Mouse (Mus musculus) thymus, adult 2 months (tissue): Measurements from ENCODE around the gene Ephx4. TPM values are rescaled to one million over a fixed set of nuclear protein-coding genes. Genes with fewer than 3 reads are reported as not detected.

Experiments
- DNase-seq: peaks from one replicate; pipeline ENCODE4 v3.0.0; 2021
- H3K27ac ChIP-seq: fragments of 200-500 bp; 2 replicates; pipeline ENCODE4 v1.5.1; 2012; ENCODE audit warnings: low read length, control low read depth; ENCODE audit not compliant: control insufficient read depth, insufficient read depth
- H3K27me3 ChIP-seq: fragments of 200-500 bp; 2 replicates; pipeline ENCODE4 v1.6.1; 2012; ENCODE audit warnings: mild to moderate bottlenecking, low read length, moderate library complexity, mixed read lengths; ENCODE audit not compliant: control insufficient read depth, insufficient read depth
- H3K36me3 ChIP-seq: fragments of 200-500 bp; 2 replicates; pipeline ENCODE4 v1.6.1; 2012; ENCODE audit warnings: mild to moderate bottlenecking, low read length, moderate library complexity; ENCODE audit not compliant: control insufficient read depth, insufficient read depth
- H3K4me1 ChIP-seq: fragments of 200-500 bp; replicated peaks from 2 replicates; pipeline ENCODE4 v1.6.1; 2012; ENCODE audit warnings: low read length; ENCODE audit not compliant: control insufficient read depth, insufficient read depth
- H3K4me3 ChIP-seq: fragments of 200-500 bp; 2 replicates; pipeline ENCODE4 v1.5.1; 2012; ENCODE audit warnings: mild to moderate bottlenecking, low read length, control low read depth, moderate library complexity; ENCODE audit not compliant: control insufficient read depth, insufficient read depth
- CTCF ChIP-seq: fragments of 200-500 bp; IDR thresholded peaks from 2 replicates; pipeline ENCODE4 v1.5.1; 2012; ENCODE audit warnings: mild to moderate bottlenecking, control low read depth, low read length, moderate library complexity, borderline replicate concordance; ENCODE audit not compliant: control insufficient read depth, poor library complexity, insufficient read depth; ENCODE audit errors: extremely low read depth
- POLR2A ChIP-seq: fragments of 200-500 bp; IDR thresholded peaks from 2 replicates; pipeline ENCODE4 v1.6.1; 2012; ENCODE audit warnings: mild to moderate bottlenecking, low read length, control low read depth, moderate library complexity; ENCODE audit not compliant: control insufficient read depth, poor library complexity, insufficient read depth; ENCODE audit errors: extremely low read depth
- WGBS: fragments of 180-500 bp; shearing (Covaris S2); methylation state at CpG from one replicate; pipeline ENCODE4 v1.1.7; 2018; 5-methylcytosine and 5-hydroxymethylcytosine counted together
- polyA plus RNA-seq: library from polyadenylated mRNA; depleted of rRNA; stranded (reverse); fragments of >200 nt; gene quantifications from 2 replicates; pipeline ENCODE4 v1.2.3, GENCODE M21; 2012; rRNA removed

Ephx4 gene
- 1.2 and 1.3 TPM in 2 replicates for polyA plus RNA-seq

DNA sequence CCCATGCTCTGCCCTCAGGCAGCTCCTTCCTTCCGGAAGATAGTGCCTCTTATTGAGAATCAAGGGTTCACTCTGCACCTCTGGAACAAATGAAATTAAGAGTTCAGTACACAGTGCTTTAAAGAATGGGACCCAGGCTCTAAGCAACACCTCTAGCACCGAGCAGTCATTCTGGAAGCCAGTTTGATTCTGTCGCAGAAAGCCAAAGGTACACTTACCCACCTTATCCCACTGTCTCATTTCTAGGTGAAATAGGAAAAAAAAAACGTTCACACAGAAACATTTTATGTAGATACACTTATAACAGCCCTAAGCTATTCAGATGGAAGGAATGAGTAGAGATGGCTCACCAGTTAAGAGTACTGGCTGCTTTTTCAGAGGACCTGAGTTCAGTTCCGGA lies at the start of gene Ephx4:
Gene Ephx4, plus strand, starts transcription at position 301 of the 400 bp plus-strand sequence.
- H3K27ac ChIP-seq, result no peak within 1 kb of the TSS
- TF ChIP-seq POLR2A (no peak), CTCF (no peak)
- H3K4me3 ChIP-seq, result peak within 1 kb of the TSS; percentile 76
- no peak for DNase-seq
- H3K27me3 ChIP-seq, result peaks cover 4% of the 10 kb centered on the region; the same call in 1 of the 2 replicates
- no peaks in the 10 kb centered on the region for H3K36me3 ChIP-seq
- 40% methylated on average over 5 of the region's 5 CpGs for WGBS
- H3K4me1 ChIP-seq, result peaks cover 13% of the 10 kb centered on the region; the same call in 1 of the 2 replicates

DNA sequence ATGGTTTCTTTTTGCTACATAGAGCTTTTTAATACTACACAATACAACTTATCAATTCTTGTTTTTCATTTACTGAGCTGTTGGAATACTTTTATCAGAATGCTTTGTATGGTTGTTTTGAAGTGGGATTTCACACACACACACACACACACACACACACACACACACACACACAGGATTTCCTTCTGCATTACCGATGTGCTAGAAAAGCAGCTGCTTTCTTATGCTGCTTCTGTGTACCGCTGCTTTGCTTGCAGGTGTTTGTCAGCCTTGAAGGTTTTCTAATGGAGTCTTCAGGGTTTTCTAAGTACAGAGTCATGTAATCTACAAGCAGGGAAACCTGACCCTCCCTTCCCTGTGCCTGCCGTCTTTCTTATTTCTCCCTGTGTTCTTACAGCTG lies 48.6 kb upstream of the Ephx4 start:
- H3K27me3 ChIP-seq, result no peaks in the 10 kb centered on the region
- no peak for TF ChIP-seq CTCF
- TF ChIP-seq POLR2A, result no peak
- H3K36me3 ChIP-seq, result no peaks in the 10 kb centered on the region
- H3K27ac ChIP-seq, result peak overlapping the region; percentile 86; the same call in 1 of the 2 replicates
- under 1% methylated on average over 3 of the region's 3 CpGs for WGBS
- no peak overlapping the region for H3K4me3 ChIP-seq
- H3K4me1 ChIP-seq, result peaks cover 30% of the 10 kb centered on the region
- DNase-seq, result peak; percentile 60

DNA sequence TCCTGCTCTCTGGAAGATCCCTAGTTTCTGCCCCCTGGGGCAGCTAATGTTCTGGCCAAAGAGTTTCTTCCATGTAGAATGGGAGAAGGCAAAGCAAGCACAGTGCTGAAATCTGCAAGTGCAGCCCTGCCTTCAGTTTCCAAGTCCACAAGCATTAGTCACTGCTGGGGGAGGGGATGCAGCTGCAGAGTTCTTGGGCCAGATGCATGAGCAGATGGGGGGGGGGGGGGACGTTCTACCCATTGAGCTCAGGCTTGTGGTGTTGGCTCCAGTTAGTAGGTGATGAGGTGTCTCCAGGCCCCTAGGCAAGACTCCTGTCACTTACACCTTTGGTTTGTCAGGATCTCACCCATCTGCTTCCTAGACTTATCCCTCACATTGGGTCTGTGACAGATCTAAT lies 46.7 kb upstream of the Ephx4 start:
- DNase-seq, result peak; percentile 66
- H3K36me3 ChIP-seq, result no peaks in the 10 kb centered on the region
- peaks cover 32% of the 10 kb centered on the region for H3K4me1 ChIP-seq
- TF ChIP-seq CTCF, result no peak
- no peak for TF ChIP-seq POLR2A
- no peak overlapping the region for H3K4me3 ChIP-seq
- peak overlapping the region; percentile 95 for H3K27ac ChIP-seq
- no peaks in the 10 kb centered on the region for H3K27me3 ChIP-seq
- WGBS, result 0% methylated on average over 1 of the region's 1 CpGs

DNA sequence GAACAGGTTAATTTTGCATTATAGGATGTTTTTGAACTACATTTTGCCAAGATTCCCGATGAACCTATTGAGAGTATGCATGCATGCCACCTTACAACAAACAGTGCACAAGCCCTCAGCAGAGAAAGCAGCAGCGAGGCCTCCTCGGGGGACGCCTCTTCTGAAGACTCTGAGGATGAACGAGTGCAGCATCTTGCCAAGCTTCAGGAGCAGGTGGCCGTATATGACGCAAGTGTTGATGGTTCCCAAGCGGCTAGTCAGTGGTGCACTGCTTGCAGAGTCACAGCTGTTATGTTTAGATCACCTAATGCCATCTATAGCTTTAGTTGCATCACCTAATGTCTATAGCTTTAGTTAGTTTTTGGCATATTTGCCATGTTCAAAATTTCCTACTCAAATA lies 44.8 kb upstream of the Ephx4 start:
- H3K27me3 ChIP-seq, result no peaks in the 10 kb centered on the region
- TF ChIP-seq CTCF (no peak), POLR2A (no peak)
- DNase-seq, result no peak
- 65% methylated on average over 8 of the region's 8 CpGs for WGBS
- peaks cover 29% of the 10 kb centered on the region for H3K4me1 ChIP-seq
- H3K27ac ChIP-seq, result peak overlapping the region; percentile 20; the same call in 1 of the 2 replicates
- no peak overlapping the region for H3K4me3 ChIP-seq
- H3K36me3 ChIP-seq, result no peaks in the 10 kb centered on the region

DNA sequence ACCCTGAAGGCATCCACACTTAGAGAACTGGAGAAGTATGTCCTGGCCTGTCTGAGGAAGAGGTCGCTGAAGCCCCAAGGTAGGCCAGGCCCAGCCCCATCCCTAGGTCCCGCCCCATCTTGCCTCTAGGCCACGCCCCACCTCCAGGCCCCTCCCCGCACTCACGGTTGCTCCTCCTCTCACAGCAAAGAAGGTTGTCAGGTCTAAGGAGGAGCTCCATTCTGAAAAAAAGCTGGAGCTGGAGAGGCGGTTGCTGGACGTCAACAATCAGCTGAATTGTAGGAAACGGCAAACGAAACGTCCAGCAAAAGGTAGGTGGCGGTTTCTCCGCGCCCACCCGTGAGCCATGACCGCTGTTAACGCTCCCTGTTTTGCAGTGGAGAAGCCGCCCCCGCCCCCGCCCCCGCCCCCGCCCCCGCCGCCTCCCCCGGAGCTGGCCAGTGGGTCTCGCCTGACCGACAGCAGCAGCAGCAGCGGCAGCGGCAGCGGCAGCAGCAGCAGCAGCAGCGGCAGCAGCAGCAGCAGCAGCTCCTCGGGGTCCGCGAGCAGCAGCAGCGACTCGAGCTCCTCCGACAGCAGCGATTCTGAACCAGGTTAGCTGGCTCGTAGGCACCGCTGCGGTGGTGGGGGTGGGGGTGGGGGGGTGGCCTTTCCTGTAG lies 43.0 kb upstream of the Ephx4 start:
- Histone ChIP-seq H3K36me3 (no peaks in the 10 kb centered on the region), H3K27ac (no peak overlapping the region), H3K4me3 (peak overlapping the region; percentile 61), H3K4me1 (peaks cover 26% of the 10 kb centered on the region), H3K27me3 (no peaks in the 10 kb centered on the region)
- TF ChIP-seq POLR2A (peak; percentile 37; the same call in 1 of the 2 replicates), CTCF (no peak)
- peak; percentile 94 for DNase-seq
- under 1% methylated on average over 40 of the region's 40 CpGs for WGBS

DNA sequence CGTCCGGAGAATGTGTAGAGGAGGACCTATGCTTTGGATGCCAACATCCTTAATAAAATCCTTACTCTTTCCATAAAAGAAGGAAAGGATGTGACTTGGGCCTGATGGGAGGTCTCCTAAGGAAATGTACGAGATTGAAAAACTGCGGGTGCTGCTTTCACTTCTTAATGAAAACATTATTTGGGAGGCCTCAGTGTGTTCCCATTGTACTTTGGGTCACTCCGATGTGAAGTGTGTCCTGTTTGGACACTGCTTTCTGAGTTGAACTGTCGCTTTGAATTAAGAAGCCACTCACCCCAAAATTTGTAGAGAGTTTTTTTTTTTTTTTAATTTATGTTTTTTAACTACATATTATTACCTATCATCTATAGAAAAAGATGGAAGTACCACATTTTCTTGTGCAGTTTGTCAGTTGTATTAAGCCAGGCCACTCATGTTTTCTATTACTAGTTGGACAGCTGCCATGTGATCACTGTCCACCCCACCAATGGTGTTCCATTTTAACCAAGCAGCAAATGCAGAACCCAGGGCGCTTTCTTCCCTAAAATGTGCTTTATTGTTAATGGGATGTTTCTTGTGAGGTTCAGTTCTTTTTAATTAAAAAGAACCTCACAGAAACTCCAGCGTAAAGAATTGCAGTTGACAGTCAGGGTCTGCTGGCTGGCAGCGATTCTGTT lies 42.3 kb upstream of the Ephx4 start:
- no peaks in the 10 kb centered on the region for H3K27me3 ChIP-seq
- H3K4me1 ChIP-seq, result peaks cover 25% of the 10 kb centered on the region
- no peak overlapping the region for H3K4me3 ChIP-seq
- no peak for TF ChIP-seq POLR2A
- TF ChIP-seq CTCF, result no peak
- no peaks in the 10 kb centered on the region for H3K36me3 ChIP-seq
- 38% methylated on average over 9 of the region's 9 CpGs for WGBS
- H3K27ac ChIP-seq, result no peak overlapping the region
- no peak for DNase-seq

DNA sequence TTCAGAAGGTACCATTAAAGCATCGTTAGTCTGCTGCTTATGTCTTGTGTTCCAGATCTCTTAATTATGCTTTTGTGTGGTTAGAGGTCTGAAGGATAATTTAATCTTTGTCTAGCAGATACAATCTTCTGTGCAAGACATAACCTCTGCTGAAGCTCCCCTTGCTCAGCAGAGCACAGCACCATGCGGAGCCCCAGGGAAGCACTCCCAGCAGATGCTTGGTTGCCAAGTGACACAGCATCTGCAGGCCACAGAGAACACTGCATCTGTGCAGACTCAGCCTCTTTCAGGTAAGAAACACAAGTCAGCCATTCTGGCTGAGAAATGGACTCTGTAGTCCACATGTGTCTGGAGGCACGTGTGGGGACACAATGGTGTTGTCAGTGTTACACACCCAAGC lies 32.5 kb upstream of the Ephx4 start:
- no peak for TF ChIP-seq CTCF
- TF ChIP-seq POLR2A, result no peak
- Histone ChIP-seq H3K4me3 (no peak overlapping the region), H3K4me1 (peaks cover 38% of the 10 kb centered on the region), H3K27ac (no peak overlapping the region), H3K36me3 (peaks cover 4% of the 10 kb centered on the region; the same call in 1 of the 2 replicates), H3K27me3 (no peaks in the 10 kb centered on the region)
- DNase-seq, result no peak
- WGBS, result 74% methylated on average over 3 of the region's 3 CpGs
